Mouse (Mus musculus) cerebellum, postnatal 36 days (tissue): ENCODE measurements around the gene Tcf7l1.

Experiments
- DNase-seq, 2 experiments: peaks; one replicate each; pipeline ENCODE4 v3.0.0; 2021 to 2022; ENCODE audit warnings: mixed read lengths in 2 of 2

Gene Tcf7l1

GRCm38 (mm10) chr6:72744144-72744800, 44.8 kb downstream of the Tcf7l1 start:
- DNase-seq: no peak

GRCm38 (mm10) chr6:72743624-72744041, 45.4 kb downstream of the Tcf7l1 start:
- no peak for DNase-seq

GRCm38 (mm10) chr6:72742331-72742730, 46.7 kb downstream of the Tcf7l1 start:
- no peak for DNase-seq

- DNase-seq: no peak
These were observed 48.2 kb downstream of the Tcf7l1 start for GRCm38 (mm10) chr6:72740596-72741421.

- no peak for DNase-seq
These were observed 52.2 kb downstream of the Tcf7l1 start for GRCm38 (mm10) chr6:72736872-72737271.

GRCm38 (mm10) chr6:72735206-72735605, 53.8 kb downstream of the Tcf7l1 start:
- no peak for DNase-seq

- DNase-seq: no peak
These were observed 55.7 kb downstream of the Tcf7l1 start for GRCm38 (mm10) chr6:72733375-72733774.

- no peak for DNase-seq
These were observed 56.9 kb downstream of the Tcf7l1 start for GRCm38 (mm10) chr6:72732109-72732508.

GRCm38 (mm10) chr6:72730560-72730849, 58.5 kb downstream of the Tcf7l1 start:
- DNase-seq: peak in 1 of 2 experiments; percentile 6

- DNase-seq: no peak
These were observed 59.1 kb downstream of the Tcf7l1 start for GRCm38 (mm10) chr6:72729831-72730559.

- DNase-seq: no peak
These were observed 61.2 kb downstream of the Tcf7l1 start for GRCm38 (mm10) chr6:72727826-72728225.

GRCm38 (mm10) chr6:72724494-72725180, 64.4 kb downstream of the Tcf7l1 start:
- no peak for DNase-seq

GRCm38 (mm10) chr6:72723731-72724385, 65.2 kb downstream of the Tcf7l1 start:
- no peak for DNase-seq

GRCm38 (mm10) chr6:72723143-72723542, 65.9 kb downstream of the Tcf7l1 start:
- no peak for DNase-seq

- no peak for DNase-seq
These were observed 68.2 kb downstream of the Tcf7l1 start for GRCm38 (mm10) chr6:72720852-72721251.

- DNase-seq: no peak
These were observed 74.3 kb downstream of the Tcf7l1 start for GRCm38 (mm10) chr6:72714726-72715125.

- no peak for DNase-seq
These were observed 74.8 kb downstream of the Tcf7l1 start for GRCm38 (mm10) chr6:72714250-72714649.

- DNase-seq: no peak
These were observed 77.5 kb downstream of the Tcf7l1 start for GRCm38 (mm10) chr6:72711508-72712081.

- DNase-seq: no peak
These were observed 78.1 kb downstream of the Tcf7l1 start for GRCm38 (mm10) chr6:72710897-72711507.

- no peak for DNase-seq
These were observed 89.5 kb downstream of the Tcf7l1 start for GRCm38 (mm10) chr6:72699467-72700126.

GRCm38 (mm10) chr6:72698559-72698958, 90.5 kb downstream of the Tcf7l1 start:
- DNase-seq: no peak
